Mouse (Mus musculus): ENCODE measurements at regions not wholly inside any gene's neighbourhood (a gene's known extent, or its start where the extent isn't known, plus 50 kb on each side); places are given as distances from the start of the nearest gene placed in this dataset.
A peak's percentile ranks its signal among the peaks of the same experiment; 100 is the strongest.

DNA sequence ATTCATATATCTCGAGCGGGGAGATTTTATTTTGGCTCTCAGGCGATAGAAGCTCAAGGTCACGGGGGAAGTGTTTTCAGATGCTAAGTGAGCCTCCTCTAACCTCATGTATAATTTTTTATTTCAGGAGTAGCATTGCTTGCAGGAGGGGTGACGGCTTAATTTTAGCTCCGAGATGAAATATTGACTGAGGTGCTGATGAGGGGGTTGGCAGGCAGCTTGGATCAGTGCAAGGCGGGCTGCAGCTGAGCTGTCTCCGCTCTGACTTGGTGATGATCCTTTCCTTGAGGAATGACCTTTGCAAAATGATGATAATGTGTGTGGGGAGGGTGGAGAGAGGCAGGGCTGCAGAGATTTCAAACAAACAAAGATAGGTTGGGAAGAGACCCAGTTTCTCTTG, 222.6 kb downstream of the Hhipl2 start:
- 0 out of 2 replicates have a peak overlapping the region, but pooled peaks have one; percentile 3 for H3K9ac ChIP-seq
- no peak overlapping the region for H3K4me2 ChIP-seq (ENCODE audit: low read depth)
- WGBS, result 57% methylated on average over 8 of the region's 8 CpGs
- DNase-seq (peak; percentile 3), ATAC-seq (peak; percentile 34; the same call in 1 of the 2 replicates)
- TF ChIP-seq CTCF (IDR thresholded peaks at IDR 0.05; ENCODE audit: low read depth), result no peak
- no peaks in the 10 kb centered on the region for H3K27me3 ChIP-seq (ENCODE audit: insufficient read depth, low read length)
- peak overlapping the region; percentile 45; the same call in 1 of the 2 replicates for H3K27ac ChIP-seq (ENCODE audit: low read depth, low read length)
- no peaks in the 10 kb centered on the region for H3K36me3 ChIP-seq (ENCODE audit: insufficient read depth)
- H3K4me3 ChIP-seq (ENCODE audit: low read depth, low read length), result no peak overlapping the region
- no peaks in the 10 kb centered on the region for H3K4me1 ChIP-seq (ENCODE audit: insufficient read depth)
- H3K9me3 ChIP-seq (ENCODE audit: low read length), result no peaks in the 10 kb centered on the region

DNA sequence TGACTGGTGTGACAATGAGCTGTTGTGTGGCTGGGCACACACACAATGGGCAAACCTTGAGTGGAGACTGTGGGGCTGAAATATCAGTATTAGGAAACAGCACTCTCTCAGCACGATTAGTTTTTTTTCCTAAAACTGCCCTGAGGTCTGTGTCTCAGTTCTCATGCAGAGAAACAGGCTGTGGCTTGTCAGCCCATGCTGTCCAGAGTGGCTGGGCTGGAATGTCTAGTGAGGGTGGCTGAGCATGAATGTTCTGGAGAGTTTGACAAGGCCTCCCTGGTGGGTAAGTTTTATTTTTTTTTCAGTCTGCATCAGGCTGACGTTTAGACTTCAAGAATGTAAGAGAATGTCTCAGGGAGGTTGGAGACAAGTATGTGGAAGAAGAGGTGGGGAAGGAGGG, 226.0 kb downstream of the Hhipl2 start:
- DNase-seq (no peak), ATAC-seq (no peak)
- H3K36me3 ChIP-seq (ENCODE audit: insufficient read depth), result no peaks in the 10 kb centered on the region
- 63% methylated on average over 2 of the region's 2 CpGs for WGBS
- no peaks in the 10 kb centered on the region for H3K27me3 ChIP-seq (ENCODE audit: insufficient read depth, low read length)
- TF ChIP-seq CTCF (IDR thresholded peaks at IDR 0.05; ENCODE audit: low read depth), result no peak
- no peak overlapping the region for H3K4me2 ChIP-seq (ENCODE audit: low read depth)
- H3K4me1 ChIP-seq (ENCODE audit: insufficient read depth), result no peaks in the 10 kb centered on the region
- H3K4me3 ChIP-seq (ENCODE audit: low read depth, low read length), result no peak overlapping the region
- H3K9me3 ChIP-seq (ENCODE audit: low read length), result no peaks in the 10 kb centered on the region
- no peak overlapping the region for H3K27ac ChIP-seq (ENCODE audit: low read depth, low read length)
- no peak overlapping the region for H3K9ac ChIP-seq

DNA sequence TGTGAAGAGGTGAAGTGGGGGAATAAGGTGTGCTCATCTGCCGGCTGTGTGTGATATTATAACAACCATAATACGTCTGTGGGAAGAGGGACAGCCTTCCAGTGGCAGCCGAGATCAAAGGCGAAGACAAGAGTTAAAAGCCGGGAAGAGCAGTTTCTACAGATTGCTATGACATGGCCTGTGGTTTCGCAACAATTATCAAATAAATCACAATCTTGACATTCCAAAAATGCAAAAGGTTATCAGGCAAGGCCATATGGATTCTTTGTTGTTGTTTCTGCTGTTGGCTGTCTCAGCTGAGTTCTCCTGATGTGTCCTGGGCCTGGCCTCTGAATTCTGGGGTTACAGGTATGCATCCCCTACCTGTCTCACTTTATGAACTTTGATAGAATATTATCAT, 235.9 kb downstream of the Hhipl2 start:
- no peak overlapping the region for H3K4me3 ChIP-seq (ENCODE audit: low read depth, low read length)
- ATAC-seq (no peak), DNase-seq (no peak)
- H3K4me1 ChIP-seq (ENCODE audit: insufficient read depth), result no peaks in the 10 kb centered on the region
- no peaks in the 10 kb centered on the region for H3K27me3 ChIP-seq (ENCODE audit: insufficient read depth, low read length)
- no peaks in the 10 kb centered on the region for H3K9me3 ChIP-seq (ENCODE audit: low read length)
- no peak overlapping the region for H3K27ac ChIP-seq (ENCODE audit: low read depth, low read length)
- WGBS, result 91% methylated on average over 6 of the region's 6 CpGs
- H3K4me2 ChIP-seq (ENCODE audit: low read depth), result no peak overlapping the region
- TF ChIP-seq CTCF (IDR thresholded peaks at IDR 0.05; ENCODE audit: low read depth), result no peak
- no peaks in the 10 kb centered on the region for H3K36me3 ChIP-seq (ENCODE audit: insufficient read depth)
- H3K9ac ChIP-seq, result no peak overlapping the region

DNA sequence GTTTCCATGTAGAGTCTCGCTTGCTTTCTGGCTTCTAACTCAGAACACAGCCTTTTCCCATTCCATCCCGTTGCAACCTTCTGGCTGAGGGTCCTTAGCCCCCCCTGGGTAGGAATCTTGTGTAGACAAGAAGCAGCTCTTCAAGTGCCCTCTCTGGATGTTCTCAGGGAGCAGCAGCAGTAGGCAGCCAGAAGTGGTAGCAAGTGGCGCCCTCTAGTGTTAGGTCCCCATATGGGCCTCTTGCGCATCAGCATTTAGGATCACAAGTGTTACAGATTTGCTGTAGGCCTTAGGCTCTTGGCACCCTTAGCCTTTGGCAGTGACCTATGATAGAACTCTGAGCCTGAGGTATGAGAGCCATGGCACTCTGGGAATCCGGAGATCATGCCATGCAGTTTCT, 239.0 kb downstream of the Hhipl2 start:
- ATAC-seq, result no peak
- TF ChIP-seq CTCF (IDR thresholded peaks at IDR 0.05; ENCODE audit: low read depth), result peak; percentile 74
- 57% methylated on average over 5 of the region's 5 CpGs for WGBS

DNA sequence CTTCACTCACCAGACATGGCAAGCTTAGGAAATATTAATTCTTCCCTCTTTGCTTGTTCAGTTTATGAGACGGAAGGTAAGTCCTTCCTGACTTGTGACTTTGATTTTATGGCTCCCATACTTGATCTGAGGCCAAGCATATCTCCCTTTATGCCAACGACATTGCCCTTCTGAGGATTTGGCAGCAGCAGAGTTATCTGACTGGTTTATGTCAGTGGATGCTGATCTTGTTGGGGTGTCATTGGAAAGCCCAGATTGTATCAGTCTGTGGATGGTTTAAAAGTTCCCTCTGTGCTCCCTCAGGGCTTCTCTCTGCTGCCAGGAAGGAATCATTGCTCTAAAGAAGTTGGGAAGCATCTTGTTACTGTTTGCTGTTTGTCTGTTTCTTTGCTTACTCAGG, 242.5 kb downstream of the Hhipl2 start:
- H3K36me3 ChIP-seq (ENCODE audit: insufficient read depth), result no peaks in the 10 kb centered on the region
- 77% methylated on average over 2 of the region's 2 CpGs for WGBS
- H3K27ac ChIP-seq (ENCODE audit: low read depth, low read length), result no peak overlapping the region
- TF ChIP-seq CTCF (IDR thresholded peaks at IDR 0.05; ENCODE audit: low read depth), result no peak
- no peaks in the 10 kb centered on the region for H3K9me3 ChIP-seq (ENCODE audit: low read length)
- no peaks in the 10 kb centered on the region for H3K4me1 ChIP-seq (ENCODE audit: insufficient read depth)
- H3K4me2 ChIP-seq (ENCODE audit: low read depth), result no peak overlapping the region
- no peak for ATAC-seq
- no peak overlapping the region for H3K4me3 ChIP-seq (ENCODE audit: low read depth, low read length)
- H3K27me3 ChIP-seq (ENCODE audit: insufficient read depth, low read length), result no peaks in the 10 kb centered on the region
- no peak for DNase-seq
- H3K9ac ChIP-seq, result no peak overlapping the region

More for the DNA sequence above, 239.0 kb downstream of the Hhipl2 start:
- no peaks in the 10 kb centered on the region for H3K36me3 ChIP-seq (ENCODE audit: insufficient read depth)
- no peak overlapping the region for H3K4me2 ChIP-seq (ENCODE audit: low read depth)
- H3K9me3 ChIP-seq (ENCODE audit: low read length), result no peaks in the 10 kb centered on the region
- no peak overlapping the region for H3K27ac ChIP-seq (ENCODE audit: low read depth, low read length)
- H3K9ac ChIP-seq, result no peak overlapping the region
- no peak overlapping the region for H3K4me3 ChIP-seq (ENCODE audit: low read depth, low read length)
- no peaks in the 10 kb centered on the region for H3K27me3 ChIP-seq (ENCODE audit: insufficient read depth, low read length)
- DNase-seq, result peak; percentile 39
- H3K4me1 ChIP-seq (ENCODE audit: insufficient read depth), result no peaks in the 10 kb centered on the region

DNA sequence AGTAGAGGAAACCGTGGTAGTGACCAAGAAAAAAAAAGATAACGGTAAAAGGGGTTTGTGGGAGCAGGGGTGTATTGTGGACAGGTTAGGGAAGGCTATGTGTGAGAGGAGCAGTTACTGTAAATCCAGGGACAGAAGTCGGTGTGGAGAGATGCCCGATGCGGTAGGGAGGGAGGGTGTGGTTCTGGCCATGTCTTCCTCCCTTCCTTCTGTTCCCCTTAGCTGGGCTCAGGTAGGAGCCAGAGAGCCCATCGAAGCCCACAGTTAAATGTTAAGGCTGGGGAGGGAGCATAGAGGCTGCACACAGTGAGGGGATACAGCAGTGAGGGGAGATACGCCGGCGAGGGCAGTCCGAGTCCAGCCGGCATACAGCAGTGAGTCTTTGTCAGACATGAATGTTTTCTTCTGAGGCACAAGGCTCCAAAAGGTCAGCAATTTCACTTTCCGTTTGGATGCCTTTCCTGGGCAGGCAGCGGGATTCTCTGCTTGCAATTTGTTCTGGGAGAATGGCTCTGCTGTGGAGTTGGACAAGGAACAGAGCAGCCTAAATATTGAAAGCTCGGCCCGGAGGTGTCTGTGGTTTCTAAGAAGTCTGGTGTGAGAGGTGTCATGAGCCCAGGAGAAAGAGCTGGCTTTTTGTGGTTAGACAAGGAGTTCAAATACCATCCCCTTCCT, 244.5 kb downstream of the Hhipl2 start:
- Histone ChIP-seq H3K9me3 (ENCODE audit: low read length) (0 out of 2 replicates have a peak, but pooled peaks cover 3% of the 10 kb centered on the region), H3K36me3 (ENCODE audit: insufficient read depth) (no peaks in the 10 kb centered on the region), H3K27me3 (ENCODE audit: insufficient read depth, low read length) (no peaks in the 10 kb centered on the region), H3K4me3 (ENCODE audit: low read depth, low read length) (no peak overlapping the region), H3K27ac (ENCODE audit: low read depth, low read length) (no peak overlapping the region), H3K4me1 (ENCODE audit: insufficient read depth) (no peaks in the 10 kb centered on the region), H3K9ac (no peak overlapping the region), H3K4me2 (ENCODE audit: low read depth) (no peak overlapping the region)
- DNase-seq (no peak), ATAC-seq (no peak)
- 83% methylated on average over 15 of the region's 15 CpGs for WGBS
- TF ChIP-seq CTCF (IDR thresholded peaks at IDR 0.05; ENCODE audit: low read depth), result no peak

DNA sequence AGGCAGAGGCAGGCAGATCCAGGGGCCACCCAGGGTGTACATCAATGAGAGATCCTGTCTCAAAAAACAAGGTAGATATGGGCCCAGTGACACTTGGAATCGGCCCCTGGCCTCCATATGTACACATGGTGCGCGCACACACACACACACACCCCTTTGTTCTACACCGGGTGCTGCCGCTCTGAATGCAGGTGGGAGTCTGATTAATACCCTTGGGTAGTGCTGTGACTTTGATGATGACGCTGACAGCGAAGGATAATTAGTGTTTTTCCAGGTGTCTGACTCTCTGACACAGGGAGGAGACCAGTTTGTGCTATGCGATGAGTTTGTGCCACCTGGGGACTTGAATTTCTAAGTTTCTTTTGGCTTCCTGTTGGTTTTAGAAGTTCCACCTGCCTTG, 251.3 kb downstream of the Hhipl2 start:
- no peak for DNase-seq
- H3K27me3 ChIP-seq (ENCODE audit: insufficient read depth, low read length), result no peaks in the 10 kb centered on the region
- 75% methylated on average over 8 of the region's 8 CpGs for WGBS
- ATAC-seq, result peak; percentile 12; the same call in 1 of the 2 replicates
- H3K9ac ChIP-seq, result no peak overlapping the region
- H3K9me3 ChIP-seq (ENCODE audit: low read length), result 0 out of 2 replicates have a peak, but pooled peaks cover 3% of the 10 kb centered on the region
- no peak for TF ChIP-seq CTCF (IDR thresholded peaks at IDR 0.05; ENCODE audit: low read depth)
- H3K4me2 ChIP-seq (ENCODE audit: low read depth), result no peak overlapping the region
- H3K36me3 ChIP-seq (ENCODE audit: insufficient read depth), result no peaks in the 10 kb centered on the region
- no peak overlapping the region for H3K27ac ChIP-seq (ENCODE audit: low read depth, low read length)
- H3K4me3 ChIP-seq (ENCODE audit: low read depth, low read length), result no peak overlapping the region
- H3K4me1 ChIP-seq (ENCODE audit: insufficient read depth), result no peaks in the 10 kb centered on the region

Data from forebrain, postnatal 0 days (tissue).